Mouse (Mus musculus): ENCODE data around the gene Plpp1. TPM values are rescaled to one million over a fixed set of nuclear protein-coding genes. Genes with fewer than 3 reads are reported as not detected.

Plpp1 gene
- polyA plus RNA-seq, 2 experiments = 16.5 to 32.7 TPM

- no peak for DNase-seq (ENCODE audit: low read depth in 3 of 3, low spot score in 3 of 3)
- H3K36me3 ChIP-seq (replicated peaks; ENCODE audit: control insufficient read depth, insufficient read depth, low read depth) = no peaks in the 10 kb centered on the region
- no peaks in the 10 kb centered on the region for H3K9me3 ChIP-seq (ENCODE audit: control insufficient read depth, low read length)
- H3K4me1 ChIP-seq (replicated peaks; ENCODE audit: control insufficient read depth in 2 of 2, insufficient read depth in 2 of 2, low read length in 1 of 2) = no peaks in the 10 kb centered on the region; a peak in 1 of 4 replicates
- no peak overlapping the region for H3K9ac ChIP-seq (replicated peaks)
- 69% methylated on average over 8 of the region's 8 CpGs for WGBS (ENCODE audit: insufficient replicate concordance)
- no peak for ATAC-seq (ENCODE audit: insufficient read depth)
- no peaks in the 10 kb centered on the region for H3K27me3 ChIP-seq (ENCODE audit: control insufficient read depth, insufficient read depth, low read length)
- no peak for TF ChIP-seq EP300 (IDR thresholded peaks at IDR 0.05; ENCODE audit: low read depth)
- no peak for TF ChIP-seq CTCF (IDR thresholded peaks at IDR 0.05; ENCODE audit: low read depth)
- H3K4me2 ChIP-seq (ENCODE audit: low read depth) = no peak overlapping the region
- H3K27ac ChIP-seq = no peak overlapping the region
- H3K4me3 ChIP-seq (ENCODE audit: insufficient read depth in 1 of 2, low read depth in 2 of 2, low read length in 2 of 2) = no peak overlapping the region
Measured at GRCm38 (mm10) chr13:112823911-112824648, 23.5 kb downstream of the Plpp1 start.

- no peaks in the 10 kb centered on the region for H3K9me3 ChIP-seq (ENCODE audit: control insufficient read depth, low read length)
- H3K4me3 ChIP-seq (ENCODE audit: insufficient read depth in 1 of 2, low read depth in 2 of 2, low read length in 2 of 2) = no peak overlapping the region
- H3K4me2 ChIP-seq (ENCODE audit: low read depth) = no peak overlapping the region
- H3K4me1 ChIP-seq (replicated peaks; ENCODE audit: control insufficient read depth in 2 of 2, insufficient read depth in 2 of 2, low read length in 1 of 2) = peaks cover 0 to 2% of the 10 kb centered on the region in 2 experiments; a peak in 1 of 4 replicates
- no peak overlapping the region for H3K27ac ChIP-seq
- 71% methylated on average over 6 of the region's 6 CpGs for WGBS (ENCODE audit: insufficient replicate concordance)
- TF ChIP-seq CTCF (IDR thresholded peaks at IDR 0.05; ENCODE audit: low read depth) = no peak
- TF ChIP-seq EP300 (IDR thresholded peaks at IDR 0.05; ENCODE audit: low read depth) = no peak
- no peaks in the 10 kb centered on the region for H3K27me3 ChIP-seq (ENCODE audit: control insufficient read depth, insufficient read depth, low read length)
- DNase-seq (ENCODE audit: low read depth in 3 of 3, low spot score in 3 of 3) = no peak
- H3K36me3 ChIP-seq (replicated peaks; ENCODE audit: control insufficient read depth, insufficient read depth, low read depth) = no peaks in the 10 kb centered on the region
- ATAC-seq (ENCODE audit: insufficient read depth) = no peak
- H3K9ac ChIP-seq (replicated peaks) = no peak overlapping the region
Measured at GRCm38 (mm10) chr13:112825479-112825878, 24.9 kb downstream of the Plpp1 start.

- ATAC-seq (ENCODE audit: insufficient read depth) (no peak), DNase-seq (ENCODE audit: low read depth in 3 of 3, low spot score in 3 of 3) (no peak)
- H3K27ac ChIP-seq = no peak overlapping the region
- no peak overlapping the region for H3K9ac ChIP-seq (replicated peaks)
- H3K27me3 ChIP-seq (ENCODE audit: control insufficient read depth, insufficient read depth, low read length) = no peaks in the 10 kb centered on the region
- no peak for TF ChIP-seq EP300 (IDR thresholded peaks at IDR 0.05; ENCODE audit: low read depth)
- no peak for TF ChIP-seq CTCF (IDR thresholded peaks at IDR 0.05; ENCODE audit: low read depth)
- H3K9me3 ChIP-seq (ENCODE audit: control insufficient read depth, low read length) = no peaks in the 10 kb centered on the region
- no peaks in the 10 kb centered on the region for H3K36me3 ChIP-seq (replicated peaks; ENCODE audit: control insufficient read depth, insufficient read depth, low read depth)
- no peak overlapping the region for H3K4me2 ChIP-seq (ENCODE audit: low read depth)
- H3K4me1 ChIP-seq (replicated peaks; ENCODE audit: control insufficient read depth in 2 of 2, insufficient read depth in 2 of 2, low read length in 1 of 2) = peaks cover 17 to 22% of the 10 kb centered on the region in 2 experiments
- 87% methylated on average over 2 of the region's 2 CpGs for WGBS (ENCODE audit: insufficient replicate concordance)
- no peak overlapping the region for H3K4me3 ChIP-seq (ENCODE audit: insufficient read depth in 1 of 2, low read depth in 2 of 2, low read length in 2 of 2)
Measured at GRCm38 (mm10) chr13:112829619-112830018, 29.0 kb downstream of the Plpp1 start.

GRCm38 (mm10) chr13:112832589-112832988, 32.0 kb downstream of the Plpp1 start:
- peak; percentile 40; the same call in 1 of the 2 replicates for ATAC-seq (ENCODE audit: insufficient read depth)
- no peaks in the 10 kb centered on the region for H3K36me3 ChIP-seq (replicated peaks; ENCODE audit: control insufficient read depth, insufficient read depth, low read depth)
- H3K27ac ChIP-seq = no peak overlapping the region

GRCm38 (mm10) chr13:112833253-112833894, 32.8 kb downstream of the Plpp1 start:
- H3K4me2 ChIP-seq (ENCODE audit: low read depth) = peak overlapping the region; percentile 41
- peak; percentile 46; the same call in 1 of the 2 replicates for ATAC-seq (ENCODE audit: insufficient read depth)

More at GRCm38 (mm10) chr13:112832589-112832988, 32.0 kb downstream of the Plpp1 start:
- H3K4me3 ChIP-seq (ENCODE audit: insufficient read depth in 1 of 2, low read depth in 2 of 2, low read length in 2 of 2) = no peak overlapping the region
- no peak for TF ChIP-seq EP300 (IDR thresholded peaks at IDR 0.05; ENCODE audit: low read depth)
- TF ChIP-seq CTCF (IDR thresholded peaks at IDR 0.05; ENCODE audit: low read depth) = no peak
- H3K4me2 ChIP-seq (ENCODE audit: low read depth) = no peak overlapping the region
- H3K4me1 ChIP-seq (replicated peaks; ENCODE audit: control insufficient read depth in 2 of 2, insufficient read depth in 2 of 2, low read length in 1 of 2) = peaks cover 29 to 33% of the 10 kb centered on the region in 2 experiments
- DNase-seq (ENCODE audit: low read depth in 3 of 3, low spot score in 3 of 3) = no peak
- H3K9me3 ChIP-seq (ENCODE audit: control insufficient read depth, low read length) = no peaks in the 10 kb centered on the region
- H3K9ac ChIP-seq (replicated peaks) = peak overlapping the region; percentile 3; the same call in 1 of the 2 replicates
- 15% methylated on average over 2 of the region's 2 CpGs for WGBS (ENCODE audit: insufficient replicate concordance)
- H3K27me3 ChIP-seq (ENCODE audit: control insufficient read depth, insufficient read depth, low read length) = no peaks in the 10 kb centered on the region

More at GRCm38 (mm10) chr13:112833253-112833894, 32.8 kb downstream of the Plpp1 start:
- H3K9ac ChIP-seq (replicated peaks) = 0 out of 2 replicates have a peak overlapping the region, but pooled peaks have one; percentile 38
- TF ChIP-seq EP300 (IDR thresholded peaks at IDR 0.05; ENCODE audit: low read depth) = peak; percentile 85
- no peak for TF ChIP-seq CTCF (IDR thresholded peaks at IDR 0.05; ENCODE audit: low read depth)
- H3K4me1 ChIP-seq (replicated peaks; ENCODE audit: control insufficient read depth in 2 of 2, insufficient read depth in 2 of 2, low read length in 1 of 2) = peaks cover 36 to 40% of the 10 kb centered on the region in 2 experiments
- no peaks in the 10 kb centered on the region for H3K36me3 ChIP-seq (replicated peaks; ENCODE audit: control insufficient read depth, insufficient read depth, low read depth)
- H3K9me3 ChIP-seq (ENCODE audit: control insufficient read depth, low read length) = no peaks in the 10 kb centered on the region
- peak overlapping the region; percentile 18; the same call in 1 of the 2 replicates for H3K27ac ChIP-seq
- DNase-seq (ENCODE audit: low read depth in 3 of 3, low spot score in 3 of 3) = peak in 1 of 3 experiments; percentile 69
- 64% methylated on average over 20 of the region's 20 CpGs for WGBS (ENCODE audit: insufficient replicate concordance)
- H3K27me3 ChIP-seq (ENCODE audit: control insufficient read depth, insufficient read depth, low read length) = no peaks in the 10 kb centered on the region
- H3K4me3 ChIP-seq (ENCODE audit: insufficient read depth in 1 of 2, low read depth in 2 of 2, low read length in 2 of 2) = no peak overlapping the region
